Mouse (Mus musculus) myocyte (in vitro differentiated cells): ENCODE results near the gene Hist1h2bj. TPM values are rescaled to one million over a fixed set of nuclear protein-coding genes. Genes with fewer than 3 reads are reported as not detected.

Source experiments
- H3K27me3 ChIP-seq: one replicate; pipeline ENCODE4 v1.6.1; 2011; ENCODE audit not compliant: control insufficient read depth, insufficient read depth, insufficient read length
- H3K36me3 ChIP-seq: one replicate; pipeline ENCODE4 v1.6.1; 2011; ENCODE audit not compliant: control insufficient read depth, insufficient read depth
- H3K4me2 ChIP-seq: one replicate; pipeline ENCODE4 v1.6.1; 2011; ENCODE audit warnings: low read depth, control low read depth
- H3K4me3 ChIP-seq: one replicate; pipeline ENCODE4 v1.5.1; 2011; ENCODE audit warnings: mild to moderate bottlenecking, control low read depth, moderate library complexity
- H3K79me2 ChIP-seq: one replicate; pipeline ENCODE4 v1.6.1; 2011; ENCODE audit not compliant: control insufficient read depth, insufficient read depth
- H3ac ChIP-seq: one replicate; pipeline ENCODE4 v1.6.1; 2011; ENCODE audit not compliant: control insufficient read depth, insufficient read length
- CEBPB ChIP-seq: IDR thresholded peaks from 2 replicates; pipeline ENCODE4 v1.6.1; 2011; ENCODE audit warnings: mild to moderate bottlenecking, moderate library complexity; ENCODE audit not compliant: poor library complexity, insufficient read depth, severe bottlenecking
- E2F4 ChIP-seq: IDR thresholded peaks from one replicate; pipeline ENCODE4 v1.6.1; 2011; ENCODE audit warnings: mild to moderate bottlenecking, control low read depth, moderate library complexity; ENCODE audit not compliant: insufficient read depth
- MAX ChIP-seq: IDR thresholded peaks from one replicate; pipeline ENCODE4 v1.6.1; 2011; ENCODE audit warnings: low read depth, mild to moderate bottlenecking, control low read depth
- MYOD1 ChIP-seq, 3 experiments: IDR thresholded peaks; one replicate each; pipeline ENCODE4 v1.6.1; 2011; ENCODE audit warnings: control low read depth in 2 of 3, low read depth in 2 of 3, mild to moderate bottlenecking in 2 of 3, moderate library complexity in 1 of 3; ENCODE audit not compliant: insufficient read length in 2 of 3, control insufficient read depth in 1 of 3
- MYOG ChIP-seq, 3 experiments: IDR thresholded peaks; one replicate each; pipeline ENCODE4 v1.6.1; 2011; ENCODE audit warnings: control low read depth in 2 of 3, low read depth in 2 of 3, mild to moderate bottlenecking in 2 of 3; ENCODE audit not compliant: insufficient read length in 2 of 3, control insufficient read depth in 1 of 3, insufficient read depth in 1 of 3
- POLR2A ChIP-seq: IDR thresholded peaks from one replicate; pipeline ENCODE4 v1.6.1; 2011; ENCODE audit warnings: low read depth, mild to moderate bottlenecking, control low read depth, moderate library complexity; ENCODE audit not compliant: insufficient read length
- POLR2AphosphoS2 ChIP-seq: IDR thresholded peaks from one replicate; pipeline ENCODE4 v1.6.1; 2011; ENCODE audit warnings: low read depth, control low read depth; ENCODE audit not compliant: insufficient read length
- REST ChIP-seq: IDR thresholded peaks from one replicate; pipeline ENCODE4 v1.6.1; 2011; ENCODE audit warnings: mild to moderate bottlenecking, control low read depth, moderate library complexity; ENCODE audit not compliant: insufficient read depth, insufficient read length
- SRF ChIP-seq: IDR thresholded peaks from one replicate; pipeline ENCODE4 v1.6.1; 2011; ENCODE audit warnings: low read depth; ENCODE audit not compliant: control insufficient read depth, insufficient read length
- TCF12 ChIP-seq: IDR thresholded peaks from one replicate; pipeline ENCODE4 v1.6.1; 2011; ENCODE audit warnings: mild to moderate bottlenecking, control low read depth; ENCODE audit not compliant: poor library complexity, insufficient read depth, severe bottlenecking
- TCF3 ChIP-seq: IDR thresholded peaks from one replicate; pipeline ENCODE4 v1.6.1; 2011; ENCODE audit warnings: low read depth, control low read depth; ENCODE audit not compliant: insufficient read length
- USF1 ChIP-seq: IDR thresholded peaks from one replicate; pipeline ENCODE4 v1.6.1; 2011; ENCODE audit warnings: low read depth, mild to moderate bottlenecking, control low read depth, moderate library complexity
- polyA plus RNA-seq: library from polyadenylated mRNA; unstranded; fragments of >200 nt; fragmentation: generic; extraction: Trizol; gene quantifications from one replicate; pipeline ENCODE4 v1.2.1, GENCODE M21; 2012; ENCODE audit warnings: missing spikeins

The Hist1h2bj gene
- polyA plus RNA-seq, 1 experiment, result 3.4 TPM

GRCm38 (mm10) chr13:21999147-21999546 is 43.9 kb upstream of the Hist1h2bj start:
- H3K27me3 ChIP-seq, result peaks cover 4% of the 10 kb centered on the region
- H3K4me3 ChIP-seq, result no peak overlapping the region
- no peaks in the 10 kb centered on the region for H3K36me3 ChIP-seq
- no peak for TF ChIP-seq E2F4
- no peak for TF ChIP-seq TCF12
- H3ac ChIP-seq, result no peak overlapping the region
- H3K79me2 ChIP-seq, result no peaks in the 10 kb centered on the region
- H3K4me2 ChIP-seq, result no peak overlapping the region

- no peak overlapping the region for H3ac ChIP-seq
- TF ChIP-seq TCF3 (no peak), POLR2A (no peak)
- no peaks in the 10 kb centered on the region for H3K36me3 ChIP-seq
These were observed 41.7 kb upstream of the Hist1h2bj start for GRCm38 (mm10) chr13:22001346-22001745.

GRCm38 (mm10) chr13:22001823-22002222 is 41.2 kb upstream of the Hist1h2bj start:
- Histone ChIP-seq H3K4me3 (no peak overlapping the region), H3K79me2 (no peaks in the 10 kb centered on the region), H3ac (no peak overlapping the region), H3K36me3 (no peaks in the 10 kb centered on the region), H3K4me2 (peak overlapping the region; percentile 3), H3K27me3 (peaks cover 7% of the 10 kb centered on the region)
- TF ChIP-seq MYOD1 (IDR thresholded peaks at IDR 0.05; ENCODE audit: control insufficient read depth in 1 of 3, insufficient read length in 2 of 3, low read depth in 2 of 3), result no peak
- no peak for TF ChIP-seq CEBPB
- TF ChIP-seq POLR2AphosphoS2, result no peak

More at GRCm38 (mm10) chr13:22001346-22001745, 41.7 kb upstream of the Hist1h2bj start:
- Histone ChIP-seq H3K27me3 (peaks cover 4% of the 10 kb centered on the region), H3K4me2 (peak overlapping the region; percentile 3), H3K79me2 (no peaks in the 10 kb centered on the region), H3K4me3 (no peak overlapping the region)

GRCm38 (mm10) chr13:22005605-22006333 is 37.2 kb upstream of the Hist1h2bj start:
- Histone ChIP-seq H3K27me3 (peaks cover 22% of the 10 kb centered on the region), H3K4me2 (peak overlapping the region; percentile 97), H3K79me2 (no peaks in the 10 kb centered on the region), H3K36me3 (no peaks in the 10 kb centered on the region), H3K4me3 (peak overlapping the region; percentile 34), H3ac (peak overlapping the region; percentile 3)
- TF ChIP-seq MAX (no peak), MYOG (IDR thresholded peaks at IDR 0.05; ENCODE audit: control insufficient read depth in 1 of 3, insufficient read depth in 1 of 3, insufficient read length in 2 of 3, low read depth in 2 of 3) (no peak), MYOD1 (IDR thresholded peaks at IDR 0.05; ENCODE audit: control insufficient read depth in 1 of 3, insufficient read length in 2 of 3, low read depth in 2 of 3) (no peak), TCF12 (no peak), POLR2AphosphoS2 (no peak), USF1 (no peak), SRF (no peak)

GRCm38 (mm10) chr13:22006334-22007120 is 36.5 kb upstream of the Hist1h2bj start:
- Histone ChIP-seq H3K36me3 (no peaks in the 10 kb centered on the region), H3K27me3 (peaks cover 22% of the 10 kb centered on the region), H3K4me2 (peak overlapping the region; percentile 97), H3ac (peak overlapping the region; percentile 3), H3K4me3 (peak overlapping the region; percentile 34), H3K79me2 (no peaks in the 10 kb centered on the region)
- TF ChIP-seq TCF12 (no peak), MAX (no peak), USF1 (no peak), MYOG (IDR thresholded peaks at IDR 0.05; ENCODE audit: control insufficient read depth in 1 of 3, insufficient read depth in 1 of 3, insufficient read length in 2 of 3, low read depth in 2 of 3) (no peak), SRF (no peak), MYOD1 (IDR thresholded peaks at IDR 0.05; ENCODE audit: control insufficient read depth in 1 of 3, insufficient read length in 2 of 3, low read depth in 2 of 3) (no peak), TCF3 (no peak), REST (no peak), POLR2A (no peak), E2F4 (no peak), POLR2AphosphoS2 (no peak), CEBPB (no peak)
